Mouse (Mus musculus): ENCODE results near the gene Znrf1. TPM values are rescaled to one million over a fixed set of nuclear protein-coding genes. Genes with fewer than 3 reads are reported as not detected.

The Znrf1 gene
- polyA plus RNA-seq, 1 experiment from 2014 or later: 21.9 TPM

- no peak for ATAC-seq (replicated peaks; ENCODE audit: insufficient number of reproducible peaks, insufficient read depth, low FRiP score, low read depth)
- Histone ChIP-seq H3K9me3 (replicated peaks) (no peaks in the 10 kb centered on the region), H3K27me3 (no peaks in the 10 kb centered on the region), H3K4me3 (no peak overlapping the region), H3K27ac (no peak overlapping the region), H3K36me3 (0 out of 2 replicates have a peak, but pooled peaks cover 5% of the 10 kb centered on the region), H3K4me2 (no peak overlapping the region), H3K9ac (no peak overlapping the region), H3K4me1 (replicated peaks) (peaks cover 49% of the 10 kb centered on the region)
- WGBS: 82% methylated on average over 10 of the region's 10 CpGs
Measured at GRCm38 (mm10) chr8:111622553-111622952, 86.7 kb downstream of the Znrf1 start.

GRCm38 (mm10) chr8:111624081-111624852 is 88.4 kb downstream of the Znrf1 start:
- WGBS: 58% methylated on average over 12 of the region's 12 CpGs
- ATAC-seq (replicated peaks; ENCODE audit: insufficient number of reproducible peaks, insufficient read depth, low FRiP score, low read depth): peak; percentile 27; the same call in 1 of the 2 replicates
- Histone ChIP-seq H3K9ac (no peak overlapping the region; the same call in 1 of the 2 replicates), H3K27me3 (no peaks in the 10 kb centered on the region), H3K9me3 (replicated peaks) (no peaks in the 10 kb centered on the region), H3K4me3 (no peak overlapping the region), H3K4me1 (replicated peaks) (peaks cover 36% of the 10 kb centered on the region), H3K4me2 (no peak overlapping the region), H3K27ac (peak overlapping the region; percentile 69), H3K36me3 (0 out of 2 replicates have a peak, but pooled peaks cover 5% of the 10 kb centered on the region)

DNA sequence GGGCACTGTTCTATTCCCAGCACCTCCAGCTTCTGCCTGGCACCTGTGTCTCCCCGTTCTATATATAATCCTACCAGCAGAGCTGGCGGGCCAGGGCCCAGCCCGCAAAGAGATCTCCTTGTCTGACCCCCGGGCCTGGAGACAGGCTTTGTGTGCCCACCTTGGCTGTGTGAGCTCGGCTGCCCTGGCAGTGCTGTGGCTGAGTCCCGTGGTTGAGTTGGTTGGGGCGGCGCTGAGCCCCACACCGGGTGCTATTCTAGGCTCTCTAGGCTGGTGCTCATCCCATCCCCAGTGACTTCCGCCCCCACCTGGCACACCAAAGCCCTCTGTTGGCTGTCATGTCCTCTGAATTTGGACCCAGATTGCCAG is 88.9 kb downstream of the Znrf1 start:
- Histone ChIP-seq H3K4me2 (no peak overlapping the region), H3K4me3 (no peak overlapping the region), H3K4me1 (replicated peaks) (peaks cover 31% of the 10 kb centered on the region), H3K27me3 (no peaks in the 10 kb centered on the region), H3K36me3 (0 out of 2 replicates have a peak, but pooled peaks cover 5% of the 10 kb centered on the region), H3K27ac (peak overlapping the region; percentile 69; the same call in 1 of the 2 replicates), H3K9me3 (replicated peaks) (no peaks in the 10 kb centered on the region), H3K9ac (no peak overlapping the region)
- ATAC-seq (replicated peaks; ENCODE audit: insufficient number of reproducible peaks, insufficient read depth, low FRiP score, low read depth): no peak
- 74% methylated on average over 10 of the region's 10 CpGs for WGBS

DNA sequence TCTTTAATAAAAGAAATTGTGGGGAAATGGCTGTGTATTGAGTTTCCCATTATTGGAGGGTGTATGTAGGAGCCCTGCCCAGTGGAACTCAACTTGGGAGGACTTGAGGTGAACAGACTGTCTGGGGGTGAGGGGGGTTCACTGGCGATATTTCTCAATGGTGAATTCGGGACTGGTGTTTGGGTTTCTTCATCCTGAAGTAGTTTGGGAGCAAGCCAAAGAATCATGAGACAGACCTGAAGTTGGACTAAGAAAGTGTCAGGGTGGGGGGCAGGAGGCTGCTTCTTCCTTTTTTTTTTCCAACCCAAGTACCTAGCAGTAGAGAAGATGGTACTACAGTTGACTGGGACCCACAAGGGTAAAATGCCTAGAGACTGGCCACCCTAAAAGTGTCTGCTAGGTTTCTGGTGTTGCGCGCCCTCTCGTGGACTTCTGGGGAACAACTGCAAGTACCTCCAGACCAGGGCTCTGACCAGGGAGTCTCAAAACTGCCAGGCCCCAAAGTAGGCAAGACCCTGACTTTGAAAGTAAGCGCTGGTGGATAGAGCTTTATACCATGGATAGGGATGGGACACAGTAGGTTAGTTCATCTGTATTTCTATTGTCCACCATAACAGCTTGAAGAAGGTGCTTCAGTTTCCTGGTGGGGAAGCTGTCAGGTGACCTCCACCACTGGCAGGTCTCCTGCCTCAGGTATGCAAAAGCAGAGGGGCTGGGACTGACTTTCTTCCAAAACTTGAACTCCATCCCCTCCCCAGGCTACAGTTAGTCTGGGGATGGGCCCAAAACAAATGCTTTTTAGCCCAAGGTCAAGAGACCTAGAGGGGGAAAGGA is 90.0 kb downstream of the Znrf1 start:
- Histone ChIP-seq H3K4me1 (replicated peaks) (peaks cover 27% of the 10 kb centered on the region), H3K9ac (no peak overlapping the region), H3K4me3 (no peak overlapping the region), H3K27me3 (no peaks in the 10 kb centered on the region), H3K27ac (no peak overlapping the region), H3K9me3 (replicated peaks) (no peaks in the 10 kb centered on the region), H3K36me3 (0 out of 2 replicates have a peak, but pooled peaks cover 5% of the 10 kb centered on the region), H3K4me2 (no peak overlapping the region)
- 26% methylated on average over 6 of the region's 6 CpGs for WGBS
- no peak for ATAC-seq (replicated peaks; ENCODE audit: insufficient number of reproducible peaks, insufficient read depth, low FRiP score, low read depth)

- WGBS: 50% methylated on average over 8 of the region's 8 CpGs
- Histone ChIP-seq H3K9me3 (replicated peaks) (no peaks in the 10 kb centered on the region), H3K9ac (no peak overlapping the region), H3K4me1 (replicated peaks) (peaks cover 27% of the 10 kb centered on the region), H3K4me3 (no peak overlapping the region), H3K4me2 (no peak overlapping the region), H3K27me3 (no peaks in the 10 kb centered on the region), H3K36me3 (0 out of 2 replicates have a peak, but pooled peaks cover 5% of the 10 kb centered on the region), H3K27ac (no peak overlapping the region)
- no peak for ATAC-seq (replicated peaks; ENCODE audit: insufficient number of reproducible peaks, insufficient read depth, low FRiP score, low read depth)
Measured at GRCm38 (mm10) chr8:111626528-111626820, 90.6 kb downstream of the Znrf1 start.

- H3K4me3 ChIP-seq: no peak overlapping the region
- WGBS: 85% methylated on average over 14 of the region's 14 CpGs
- no peak overlapping the region for H3K9ac ChIP-seq
- no peak for ATAC-seq (replicated peaks; ENCODE audit: insufficient number of reproducible peaks, insufficient read depth, low FRiP score, low read depth)
- H3K4me2 ChIP-seq: no peak overlapping the region
- no peaks in the 10 kb centered on the region for H3K27me3 ChIP-seq
- 0 out of 2 replicates have a peak, but pooled peaks cover 1% of the 10 kb centered on the region for H3K36me3 ChIP-seq
- H3K9me3 ChIP-seq (replicated peaks): no peaks in the 10 kb centered on the region
- H3K4me1 ChIP-seq (replicated peaks): peaks cover 27% of the 10 kb centered on the region
- H3K27ac ChIP-seq: no peak overlapping the region
Measured at GRCm38 (mm10) chr8:111626933-111627332, 91.0 kb downstream of the Znrf1 start.

- Histone ChIP-seq H3K9ac (no peak overlapping the region), H3K36me3 (no peaks in the 10 kb centered on the region), H3K4me2 (no peak overlapping the region), H3K27ac (no peak overlapping the region), H3K4me3 (no peak overlapping the region), H3K4me1 (replicated peaks) (peaks cover 27% of the 10 kb centered on the region), H3K27me3 (no peaks in the 10 kb centered on the region), H3K9me3 (replicated peaks) (no peaks in the 10 kb centered on the region)
- WGBS: 92% methylated on average over 9 of the region's 9 CpGs
- ATAC-seq (replicated peaks; ENCODE audit: insufficient number of reproducible peaks, insufficient read depth, low FRiP score, low read depth): no peak
Measured at GRCm38 (mm10) chr8:111627923-111628322, 92.0 kb downstream of the Znrf1 start.

GRCm38 (mm10) chr8:111628401-111628800 is 92.5 kb downstream of the Znrf1 start:
- 86% methylated on average over 12 of the region's 12 CpGs for WGBS

GRCm38 (mm10) chr8:111628894-111629501 is 93.1 kb downstream of the Znrf1 start:
- Histone ChIP-seq H3K4me3 (no peak overlapping the region), H3K27ac (no peak overlapping the region), H3K9ac (no peak overlapping the region), H3K4me2 (no peak overlapping the region), H3K9me3 (replicated peaks) (no peaks in the 10 kb centered on the region), H3K27me3 (no peaks in the 10 kb centered on the region), H3K4me1 (replicated peaks) (peaks cover 23% of the 10 kb centered on the region), H3K36me3 (no peaks in the 10 kb centered on the region)
- ATAC-seq (replicated peaks; ENCODE audit: insufficient number of reproducible peaks, insufficient read depth, low FRiP score, low read depth): no peak
- WGBS: 83% methylated on average over 19 of the region's 19 CpGs

More at GRCm38 (mm10) chr8:111628401-111628800, 92.5 kb downstream of the Znrf1 start:
- H3K4me2 ChIP-seq: no peak overlapping the region
- H3K9me3 ChIP-seq (replicated peaks): no peaks in the 10 kb centered on the region
- H3K9ac ChIP-seq: no peak overlapping the region
- no peak overlapping the region for H3K27ac ChIP-seq
- peaks cover 27% of the 10 kb centered on the region for H3K4me1 ChIP-seq (replicated peaks)
- H3K36me3 ChIP-seq: no peaks in the 10 kb centered on the region
- no peak overlapping the region for H3K4me3 ChIP-seq
- no peak for ATAC-seq (replicated peaks; ENCODE audit: insufficient number of reproducible peaks, insufficient read depth, low FRiP score, low read depth)
- H3K27me3 ChIP-seq: no peaks in the 10 kb centered on the region

DNA sequence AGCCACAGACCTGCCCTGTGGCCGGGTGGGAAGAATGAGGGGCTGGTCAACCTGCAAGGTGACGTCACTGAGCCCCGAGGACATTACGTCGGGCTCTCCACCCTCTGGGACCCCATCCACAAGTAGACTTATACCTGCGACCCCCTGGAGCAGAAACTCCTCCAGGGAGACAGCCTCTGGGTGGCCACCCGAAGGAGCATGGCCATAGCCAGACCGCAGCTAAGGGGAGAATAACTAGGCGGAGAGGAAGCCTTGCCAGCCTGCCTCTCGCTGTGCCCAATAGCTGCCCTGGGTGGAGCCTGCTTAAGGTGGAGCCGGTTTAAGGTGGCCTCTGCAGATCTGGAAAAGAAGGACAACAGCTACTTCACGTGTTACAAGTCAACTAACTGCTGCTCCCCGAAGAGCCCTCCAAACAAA is 94.2 kb downstream of the Znrf1 start, which contains the start of gene Ldhd:
Gene Ldhd (minus strand): TSS at position 270 of the 417 bp plus-strand sequence.
- ATAC-seq (replicated peaks; ENCODE audit: insufficient number of reproducible peaks, insufficient read depth, low FRiP score, low read depth): peak; percentile 32
- WGBS: 29% methylated on average over 13 of the region's 13 CpGs
- Histone ChIP-seq H3K36me3 (no peaks in the 10 kb centered on the region), H3K27me3 (no peaks in the 10 kb centered on the region), H3K4me2 (peak within 1 kb of the TSS; percentile 66), H3K9me3 (replicated peaks) (no peaks in the 10 kb centered on the region), H3K4me3 (peak within 1 kb of the TSS; percentile 47), H3K27ac (no peak within 1 kb of the TSS), H3K9ac (peak within 1 kb of the TSS; percentile 42), H3K4me1 (replicated peaks) (peaks cover 12% of the 10 kb centered on the region)

DNA sequence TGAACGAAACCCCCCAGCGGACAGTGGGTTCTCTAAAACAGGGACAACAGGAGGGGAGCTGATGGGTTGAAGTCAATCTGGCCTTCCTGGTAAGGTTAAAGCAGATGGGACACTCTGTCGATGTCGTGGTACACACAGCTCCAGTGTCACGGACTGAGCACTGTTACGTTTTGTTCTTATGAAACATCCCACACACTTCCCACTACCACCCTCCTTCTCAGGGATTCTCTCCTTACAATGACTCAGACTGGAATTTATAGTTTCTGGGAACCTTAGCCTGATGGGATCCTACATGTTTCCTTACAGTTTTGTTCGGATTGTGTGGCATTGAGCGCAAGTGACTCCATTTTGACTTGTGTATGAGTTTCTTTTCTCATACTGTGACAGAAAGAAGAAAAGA is 95.7 kb downstream of the Znrf1 start:
- Histone ChIP-seq H3K36me3 (no peaks in the 10 kb centered on the region), H3K4me2 (no peak overlapping the region), H3K4me1 (replicated peaks) (peaks cover 3% of the 10 kb centered on the region), H3K27me3 (no peaks in the 10 kb centered on the region), H3K27ac (no peak overlapping the region), H3K9me3 (replicated peaks) (no peaks in the 10 kb centered on the region), H3K4me3 (no peak overlapping the region), H3K9ac (no peak overlapping the region)
- WGBS: 86% methylated on average over 8 of the region's 8 CpGs
- ATAC-seq (replicated peaks; ENCODE audit: insufficient number of reproducible peaks, insufficient read depth, low FRiP score, low read depth): no peak
